Mouse (Mus musculus) forebrain, embryonic 10.5 days (tissue): ENCODE data around the gene Rab25. TPM values are rescaled to one million over a fixed set of nuclear protein-coding genes. Genes with fewer than 3 reads are reported as not detected.

ENCODE experiments used
- DNase-seq: peaks from one replicate; pipeline ENCODE4 v3.0.0-alpha.2; 2017; ENCODE audit warnings: low spot score; ENCODE audit errors: extremely low spot score
- H3K27ac ChIP-seq: fragments of 300-500 bp; sonication (generic); 2 replicates; pipeline ENCODE4 v1.5.1; 2016; ENCODE audit warnings: mild to moderate bottlenecking
- H3K27me3 ChIP-seq: fragments of 300-500 bp; sonication (generic); 2 replicates; pipeline ENCODE4 v1.6.1; 2016; ENCODE audit warnings: mild to moderate bottlenecking; ENCODE audit not compliant: poor library complexity, severe bottlenecking
- H3K36me3 ChIP-seq: fragments of 300-500 bp; sonication (generic); replicated peaks from 2 replicates; pipeline ENCODE4 v1.6.1; 2016; ENCODE audit warnings: mild to moderate bottlenecking, moderate library complexity
- H3K4me1 ChIP-seq: fragments of 300-500 bp; sonication (generic); 2 replicates; pipeline ENCODE4 v1.6.1; 2016
- H3K4me3 ChIP-seq: fragments of 300-500 bp; sonication (generic); 2 replicates; pipeline ENCODE4 v1.5.1; 2016; ENCODE audit warnings: mild to moderate bottlenecking, moderate library complexity
- H3K9me3 ChIP-seq: fragments of 300-500 bp; sonication (generic); 2 replicates; pipeline ENCODE4 v1.6.1; 2016; ENCODE audit warnings: mild to moderate bottlenecking, moderate library complexity
- WGBS: fragments of 180-500 bp; shearing (Covaris S2); methylation state at CpG from one replicate; pipeline ENCODE4 v1.1.7; 2016; 5-methylcytosine and 5-hydroxymethylcytosine counted together
- polyA plus RNA-seq: library from polyadenylated mRNA; unstranded; fragments of >200 nt; fragmentation: Nextera tagmentation; extraction: Ambion mirVana; gene quantifications from 2 replicates; pipeline ENCODE4 v1.2.1, GENCODE M21; 2016

The Rab25 gene
- polyA plus RNA-seq, 1 experiment from 2014 or later: 2.8 TPM

DNA sequence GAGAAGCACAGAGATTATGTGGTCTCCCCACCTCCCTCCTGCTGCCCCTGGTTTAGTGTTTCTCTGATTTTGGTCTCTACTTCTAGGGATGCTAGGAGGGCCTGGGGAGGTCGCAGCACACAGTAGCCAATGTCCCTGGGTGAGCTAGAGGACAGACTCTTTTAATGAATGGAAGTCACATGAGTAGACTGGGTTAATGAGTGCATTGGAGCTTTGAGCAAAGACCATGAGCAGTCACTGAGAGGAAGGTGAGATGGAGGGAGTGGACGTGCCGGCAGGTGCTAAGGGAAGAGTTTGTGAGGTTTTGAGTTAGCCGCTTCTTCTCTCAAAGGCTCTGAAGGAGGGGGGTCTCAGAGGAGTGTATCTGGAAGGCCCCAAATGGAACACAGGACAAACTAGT is 12.6 kb downstream of the Rab25 start:
- Histone ChIP-seq H3K4me3 (peak overlapping the region; percentile 93), H3K9me3 (no peaks in the 10 kb centered on the region), H3K27ac (peak overlapping the region; percentile 99), H3K27me3 (no peaks in the 10 kb centered on the region), H3K4me1 (peaks cover 81% of the 10 kb centered on the region), H3K36me3 (peaks cover 62% of the 10 kb centered on the region)
- 43% methylated on average over 4 of the region's 4 CpGs for WGBS
- DNase-seq: no peak

GRCm38 (mm10) chr3:88535005-88535404 is 13.1 kb downstream of the Rab25 start:
- no peaks in the 10 kb centered on the region for H3K27me3 ChIP-seq

GRCm38 (mm10) chr3:88533706-88534105 is 14.4 kb downstream of the Rab25 start:
- peak overlapping the region; percentile 93 for H3K4me3 ChIP-seq
- 1% methylated on average over 5 of the region's 5 CpGs for whole genome bisulfite sequencing
- peak overlapping the region; percentile 99 for H3K27ac ChIP-seq
- H3K9me3 ChIP-seq: no peaks in the 10 kb centered on the region
- peaks cover 82% of the 10 kb centered on the region for H3K4me1 ChIP-seq
- no peaks in the 10 kb centered on the region for H3K27me3 ChIP-seq
- DNase-seq: no peak
- H3K36me3 ChIP-seq: peaks cover 51% of the 10 kb centered on the region

More at GRCm38 (mm10) chr3:88535005-88535404, 13.1 kb downstream of the Rab25 start:
- Histone ChIP-seq H3K4me3 (peak overlapping the region; percentile 93), H3K9me3 (no peaks in the 10 kb centered on the region), H3K27ac (peak overlapping the region; percentile 99), H3K36me3 (peaks cover 57% of the 10 kb centered on the region), H3K4me1 (peaks cover 81% of the 10 kb centered on the region)
- DNase-seq: no peak
- 10% methylated on average over 3 of the region's 3 CpGs for WGBS

- H3K36me3 ChIP-seq: peaks cover 44% of the 10 kb centered on the region
- peak overlapping the region; percentile 93 for H3K4me3 ChIP-seq
- peaks cover 82% of the 10 kb centered on the region for H3K4me1 ChIP-seq
- no peaks in the 10 kb centered on the region for H3K27me3 ChIP-seq
- 0% methylated on average over 40 of the region's 40 CpGs for WGBS
- peak; percentile 77 for DNase-seq
- peak overlapping the region; percentile 99 for H3K27ac ChIP-seq
- H3K9me3 ChIP-seq: no peaks in the 10 kb centered on the region
These were observed 15.2 kb downstream of the Rab25 start for GRCm38 (mm10) chr3:88532689-88533511.

DNA sequence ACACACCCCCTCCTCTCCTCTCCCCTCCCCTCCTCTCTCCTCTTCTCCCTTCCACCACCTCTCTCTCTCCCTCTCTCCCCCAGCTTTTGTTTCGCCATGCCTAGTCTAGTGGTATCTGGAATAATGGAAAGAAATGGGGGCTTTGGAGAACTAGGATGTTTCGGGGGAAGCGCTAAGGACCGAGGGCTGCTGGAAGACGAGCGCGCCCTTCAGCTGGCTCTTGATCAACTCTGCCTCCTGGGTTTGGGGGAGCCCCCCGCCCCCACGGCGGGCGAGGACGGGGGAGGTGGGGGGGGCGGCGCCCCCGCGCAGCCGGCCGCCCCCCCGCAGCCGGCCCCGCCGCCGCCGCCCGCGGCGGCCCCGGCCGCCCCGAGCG is 15.8 kb downstream of the Rab25 start, which contains the start of gene Mex3a:
TSS of gene Mex3a (plus strand) at position 97 of the 376 bp plus-strand sequence.
- peak within 1 kb of the TSS; percentile 93 for H3K4me3 ChIP-seq
- H3K9me3 ChIP-seq: no peaks in the 10 kb centered on the region
- DNase-seq: no peak
- peaks cover 82% of the 10 kb centered on the region for H3K4me1 ChIP-seq
- H3K36me3 ChIP-seq: peaks cover 42% of the 10 kb centered on the region
- no peaks in the 10 kb centered on the region for H3K27me3 ChIP-seq
- WGBS: 1% methylated on average over 28 of the region's 31 CpGs
- peak within 1 kb of the TSS; percentile 99 for H3K27ac ChIP-seq

- DNase-seq: peak; percentile 93
- Histone ChIP-seq H3K4me1 (peaks cover 82% of the 10 kb centered on the region), H3K4me3 (peak overlapping the region; percentile 93), H3K36me3 (peaks cover 36% of the 10 kb centered on the region), H3K27ac (peak overlapping the region; percentile 99), H3K27me3 (no peaks in the 10 kb centered on the region), H3K9me3 (no peaks in the 10 kb centered on the region)
- under 1% methylated on average over 62 of the region's 63 CpGs for WGBS
These were observed 16.5 kb downstream of the Rab25 start for GRCm38 (mm10) chr3:88531348-88532298.

GRCm38 (mm10) chr3:88530082-88530864 is 17.8 kb downstream of the Rab25 start:
- H3K9me3 ChIP-seq: no peaks in the 10 kb centered on the region
- peak overlapping the region; percentile 99 for H3K27ac ChIP-seq
- 2% methylated on average over 11 of the region's 11 CpGs for WGBS
- H3K36me3 ChIP-seq: peaks cover 25% of the 10 kb centered on the region
- H3K4me1 ChIP-seq: peaks cover 81% of the 10 kb centered on the region
- no peak for DNase-seq
- H3K4me3 ChIP-seq: peak overlapping the region; percentile 93
- no peaks in the 10 kb centered on the region for H3K27me3 ChIP-seq

GRCm38 (mm10) chr3:88529204-88530000 is 18.7 kb downstream of the Rab25 start:
- 32% methylated on average over 7 of the region's 7 CpGs for WGBS
- Histone ChIP-seq H3K27ac (peak overlapping the region; percentile 99), H3K4me1 (peaks cover 72% of the 10 kb centered on the region), H3K36me3 (peaks cover 25% of the 10 kb centered on the region), H3K9me3 (no peaks in the 10 kb centered on the region), H3K4me3 (peak overlapping the region; percentile 93), H3K27me3 (no peaks in the 10 kb centered on the region)
- no peak for DNase-seq

GRCm38 (mm10) chr3:88528646-88529045 is 19.5 kb downstream of the Rab25 start:
- Histone ChIP-seq H3K4me3 (peak overlapping the region; percentile 93; the same call in 1 of the 2 replicates), H3K27ac (no peak overlapping the region), H3K36me3 (peaks cover 25% of the 10 kb centered on the region), H3K9me3 (no peaks in the 10 kb centered on the region), H3K27me3 (no peaks in the 10 kb centered on the region), H3K4me1 (peaks cover 64% of the 10 kb centered on the region)
- 87% methylated on average over 11 of the region's 11 CpGs for WGBS
- DNase-seq: no peak

DNA sequence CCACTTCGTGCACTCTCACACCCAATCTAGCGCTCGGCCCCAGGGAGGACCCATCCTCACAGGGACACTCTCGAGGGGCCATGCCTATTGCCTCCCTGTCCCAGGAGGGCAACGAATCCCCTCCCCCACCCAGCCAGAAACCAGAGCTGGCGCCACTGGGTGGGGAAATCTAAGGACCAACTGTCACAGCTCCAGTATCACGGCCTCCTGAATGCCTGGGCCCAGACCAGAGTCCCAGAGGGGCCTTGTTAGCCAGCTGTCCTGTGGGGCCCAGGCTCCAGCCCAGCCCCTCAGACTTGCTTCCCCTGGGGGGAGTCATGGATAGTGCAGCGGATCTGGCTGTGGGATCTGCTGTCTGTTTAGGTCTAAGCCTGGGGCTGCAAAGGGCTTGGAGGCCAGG is 20.5 kb downstream of the Rab25 start:
- Histone ChIP-seq H3K27ac (peak overlapping the region; percentile 80), H3K4me3 (peak overlapping the region; percentile 93), H3K9me3 (no peaks in the 10 kb centered on the region), H3K36me3 (peaks cover 34% of the 10 kb centered on the region), H3K4me1 (peaks cover 64% of the 10 kb centered on the region), H3K27me3 (no peaks in the 10 kb centered on the region)
- no peak for DNase-seq
- WGBS: 32% methylated on average over 8 of the region's 8 CpGs
